Mouse (Mus musculus): ENCODE data around the gene Tbc1d1.

Tbc1d1 gene

GRCm38 (mm10) chr5:64267279-64267678 is 111.2 kb downstream of the Tbc1d1 start:
- in situ Hi-C loops (cut with MboI; ENCODE audit: low sequenced_read_pairs): loop anchor here (10.0 to 25.0 kb wide), 2 partner anchors 72 to 355 kb away; no protein-coding TSS in a partner anchor

DNA sequence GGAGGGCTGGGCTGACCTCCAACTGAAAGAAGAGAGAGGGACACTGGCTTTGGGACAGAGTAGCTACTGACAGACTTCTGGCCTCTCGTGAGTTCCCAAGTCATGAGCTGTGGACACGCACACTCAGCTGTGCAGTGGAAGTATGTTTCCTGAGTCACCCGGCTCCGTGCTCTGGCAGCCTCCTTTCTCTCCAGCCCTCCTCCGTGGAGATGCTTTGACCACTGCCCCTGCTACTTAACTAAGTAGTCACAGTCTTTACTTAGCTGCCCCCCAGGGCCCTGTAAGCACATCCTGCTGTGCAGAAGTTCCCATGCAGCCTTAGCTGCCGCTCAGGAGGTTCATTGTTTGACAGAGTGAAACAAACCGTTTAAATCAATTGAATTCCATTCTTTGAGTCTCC is 113.6 kb downstream of the Tbc1d1 start:
- in situ Hi-C loops (cut with MboI; ENCODE audit: low sequenced_read_pairs): loop anchor here (10.0 to 25.0 kb wide), 2 partner anchors 75 to 357 kb away; no protein-coding TSS in a partner anchor

DNA sequence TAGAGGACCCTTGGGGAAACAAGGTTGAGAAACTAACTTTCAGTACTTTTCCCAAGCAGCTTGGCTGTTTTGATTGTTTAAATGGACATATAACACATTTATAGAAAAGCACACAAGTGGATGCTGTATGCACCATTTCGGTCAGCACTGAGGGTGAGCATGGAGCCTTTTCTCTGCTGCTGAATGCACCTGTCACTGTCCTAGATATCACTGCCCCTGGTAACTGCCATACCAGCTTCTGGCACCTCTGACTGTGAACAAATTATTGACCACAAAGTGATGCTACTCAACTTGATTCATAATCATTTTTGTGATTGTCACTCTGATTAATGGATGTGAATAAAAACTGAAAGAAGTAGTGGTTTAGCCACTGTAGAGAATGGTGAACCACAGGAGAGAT is 117.4 kb downstream of the Tbc1d1 start:
- in situ Hi-C loops (cut with MboI; ENCODE audit: low sequenced_read_pairs): loop anchor here (25.0 kb wide), 1 partner anchor 361 kb away; no protein-coding TSS in a partner anchor

GRCm38 (mm10) chr5:64274296-64274695 is 118.2 kb downstream of the Tbc1d1 start:
- in situ Hi-C loops (cut with MboI; ENCODE audit: low sequenced_read_pairs): loop anchor here (25.0 kb wide), 1 partner anchor 362 kb away; no protein-coding TSS in a partner anchor

DNA sequence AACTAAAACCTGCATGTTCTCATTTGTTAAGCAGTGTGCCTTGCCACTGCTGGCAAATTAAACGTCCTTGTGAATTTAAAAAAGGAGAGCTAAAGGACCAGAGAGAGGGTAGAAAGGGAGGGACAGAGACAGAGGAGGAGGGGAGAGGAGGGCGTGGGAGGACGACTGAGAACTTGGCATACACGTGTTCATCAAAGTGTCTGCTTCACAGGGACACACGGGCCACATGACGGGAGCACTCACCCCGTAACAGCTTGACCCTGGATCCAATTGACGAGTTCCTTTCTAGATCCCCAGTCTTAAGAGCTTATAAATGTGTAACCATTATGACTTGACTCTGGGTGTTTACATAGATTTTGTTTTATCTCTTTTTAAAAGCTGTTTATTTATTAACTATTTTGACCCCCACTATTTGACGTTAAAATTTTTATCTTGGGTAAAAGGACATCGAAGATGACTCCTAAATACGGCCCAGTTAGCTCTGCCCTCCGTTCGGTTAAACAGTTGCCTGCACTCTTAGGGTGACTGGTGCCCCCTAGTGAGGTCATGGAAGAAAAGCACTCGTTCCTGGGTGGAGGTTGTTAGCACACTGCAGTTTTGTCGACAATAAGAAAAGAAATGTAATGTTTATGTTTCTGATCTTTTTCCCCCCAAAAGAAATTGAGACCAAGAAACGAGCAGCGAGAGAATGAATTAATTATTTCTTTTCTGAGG is 118.8 kb downstream of the Tbc1d1 start:
- in situ Hi-C loops (cut with MboI; ENCODE audit: low sequenced_read_pairs): loop anchor here (25.0 kb wide), 1 partner anchor 363 kb away; no protein-coding TSS in a partner anchor

- in situ Hi-C loops (cut with MboI; ENCODE audit: low sequenced_read_pairs): no loop called here
These were observed 121.6 kb downstream of the Tbc1d1 start for GRCm38 (mm10) chr5:64277646-64278191.

- in situ Hi-C loops (cut with MboI; ENCODE audit: low sequenced_read_pairs): no loop called here
These were observed 123.6 kb downstream of the Tbc1d1 start for GRCm38 (mm10) chr5:64279668-64280067.

GRCm38 (mm10) chr5:64280191-64280590 is 124.1 kb downstream of the Tbc1d1 start:
- in situ Hi-C loops (cut with MboI; ENCODE audit: low sequenced_read_pairs): no loop called here

DNA sequence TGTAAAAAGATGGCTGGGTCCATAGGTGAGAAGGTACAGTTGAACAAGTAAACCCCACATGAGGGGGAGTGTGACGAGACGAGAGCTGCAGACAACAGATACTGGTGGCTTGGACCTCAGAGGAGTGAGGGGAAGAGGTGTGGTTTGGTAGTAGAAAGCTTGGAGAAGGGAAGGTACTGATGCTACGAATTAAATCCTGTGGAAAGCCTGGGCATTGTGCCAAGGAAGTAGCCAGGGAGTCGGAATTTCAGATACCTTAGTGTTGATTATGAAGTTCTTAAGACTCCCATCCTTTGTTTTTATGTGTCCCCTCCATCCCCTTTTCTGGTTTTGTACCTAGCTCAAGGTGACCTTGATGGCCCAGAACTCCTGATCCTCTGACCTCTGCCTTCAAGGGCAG is 124.5 kb downstream of the Tbc1d1 start:
- in situ Hi-C loops (cut with MboI; ENCODE audit: low sequenced_read_pairs): no loop called here

GRCm38 (mm10) chr5:64281674-64282073 is 125.6 kb downstream of the Tbc1d1 start:
- in situ Hi-C loops (cut with MboI; ENCODE audit: low sequenced_read_pairs): no loop called here

- in situ Hi-C loops (cut with MboI; ENCODE audit: low sequenced_read_pairs): no loop called here
These were observed 126.5 kb downstream of the Tbc1d1 start for GRCm38 (mm10) chr5:64282594-64282993.

DNA sequence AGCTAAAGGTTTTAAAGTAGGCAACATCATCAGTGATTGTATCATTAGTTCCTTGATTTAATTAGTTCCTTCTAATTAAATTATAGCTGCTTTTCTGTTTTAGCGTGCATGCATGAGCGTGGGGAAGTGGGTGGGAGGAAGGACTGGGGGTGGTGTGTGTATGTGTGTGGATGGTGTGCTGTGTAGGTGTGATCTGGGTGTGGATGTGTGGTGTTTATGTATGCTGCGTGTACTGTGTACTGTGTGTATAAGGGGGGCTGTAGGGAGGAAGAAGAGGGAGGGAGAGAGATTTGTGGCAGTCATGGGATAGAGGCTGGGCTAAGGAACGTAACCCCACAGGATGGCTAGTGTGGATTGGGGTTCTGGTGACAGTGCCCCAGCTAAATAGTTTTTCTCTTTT is 129.2 kb downstream of the Tbc1d1 start:
- in situ Hi-C loops (cut with MboI; ENCODE audit: low sequenced_read_pairs): no loop called here

DNA sequence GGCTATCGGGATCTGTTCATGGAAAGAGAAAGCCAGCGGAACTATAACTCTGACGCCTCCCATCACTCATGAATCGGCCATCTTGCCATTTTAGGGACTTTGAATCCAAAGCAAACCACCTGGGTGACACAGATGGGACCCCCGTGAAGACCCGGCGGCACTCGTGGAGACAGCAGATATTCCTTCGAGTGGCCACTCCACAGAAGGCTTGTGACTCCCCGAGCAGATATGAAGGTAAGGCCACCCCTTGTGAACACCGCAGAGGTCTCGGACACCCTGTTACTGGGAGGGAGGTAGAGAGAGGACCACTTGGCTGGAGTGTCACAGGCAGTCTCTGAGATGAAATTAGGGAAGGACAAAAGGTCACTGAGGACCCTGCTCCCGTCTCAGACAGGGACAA is 129.7 kb downstream of the Tbc1d1 start:
- in situ Hi-C loops (cut with MboI; ENCODE audit: low sequenced_read_pairs): no loop called here

DNA sequence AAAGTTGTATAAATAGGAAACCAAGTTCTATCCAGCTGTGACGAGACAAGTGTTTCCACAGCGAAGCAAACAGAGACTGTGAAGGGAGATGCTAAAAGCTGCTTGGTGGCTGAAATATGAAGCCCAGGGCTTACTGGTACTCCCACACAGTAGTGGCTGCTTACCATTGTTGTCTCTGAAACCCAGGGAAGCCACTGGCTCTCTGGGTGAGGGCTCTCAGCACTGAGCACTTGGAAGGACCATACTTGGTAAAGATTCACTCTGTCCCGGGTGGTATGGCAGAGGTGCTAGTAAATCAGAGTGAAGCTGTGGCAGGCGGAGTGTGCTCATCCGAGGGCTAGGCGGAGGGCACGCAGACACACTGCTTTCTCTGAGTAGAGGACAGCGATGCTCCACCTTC is 131.2 kb downstream of the Tbc1d1 start:
- in situ Hi-C loops (cut with MboI; ENCODE audit: low sequenced_read_pairs): no loop called here

DNA sequence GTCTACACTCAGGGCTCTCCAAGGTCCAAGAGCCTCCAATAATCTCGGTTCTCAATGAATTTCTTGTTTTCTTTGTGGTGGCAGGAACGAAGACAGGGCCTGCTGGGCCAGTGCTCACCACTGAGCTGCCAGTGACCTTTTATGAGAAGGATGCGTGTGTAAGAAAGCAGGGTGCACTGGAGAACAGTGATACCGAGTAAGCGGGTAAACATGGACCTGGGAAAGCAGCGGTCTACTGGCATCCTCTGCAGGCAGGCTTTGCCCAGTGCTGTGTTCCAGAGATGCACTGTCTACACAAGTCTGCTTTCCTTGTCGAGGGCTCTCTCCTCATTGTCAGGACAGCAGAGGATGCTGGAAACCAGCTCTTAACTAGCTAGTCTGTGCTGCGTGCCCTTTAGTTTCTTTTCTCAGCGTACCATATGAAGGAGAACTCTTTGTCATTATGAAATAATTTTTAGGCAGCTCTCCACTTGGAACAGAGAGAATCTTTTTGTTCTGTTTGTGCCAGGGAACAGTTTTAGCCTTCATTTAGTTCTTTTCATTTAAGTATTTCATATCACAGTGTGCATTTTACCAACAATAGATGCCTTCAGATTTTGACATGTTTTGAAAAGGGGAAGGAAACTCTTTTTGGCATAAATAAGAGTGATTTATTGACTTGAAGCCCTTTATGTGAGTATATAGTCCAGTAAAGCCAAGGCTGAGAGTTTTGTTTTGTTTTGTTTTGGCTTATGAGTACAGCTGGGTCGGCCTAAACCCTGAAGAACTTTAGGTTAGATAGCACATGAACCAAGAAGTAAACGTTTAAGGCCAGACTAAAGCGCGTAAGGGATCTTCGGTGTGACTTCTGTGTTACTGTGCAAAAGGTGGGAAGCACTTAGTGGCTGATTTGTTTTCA is 132.2 kb downstream of the Tbc1d1 start:
- in situ Hi-C loops (cut with MboI; ENCODE audit: low sequenced_read_pairs): no loop called here

- in situ Hi-C loops (cut with MboI; ENCODE audit: low sequenced_read_pairs): no loop called here
These were observed 133.3 kb downstream of the Tbc1d1 start for GRCm38 (mm10) chr5:64289202-64290060.

DNA sequence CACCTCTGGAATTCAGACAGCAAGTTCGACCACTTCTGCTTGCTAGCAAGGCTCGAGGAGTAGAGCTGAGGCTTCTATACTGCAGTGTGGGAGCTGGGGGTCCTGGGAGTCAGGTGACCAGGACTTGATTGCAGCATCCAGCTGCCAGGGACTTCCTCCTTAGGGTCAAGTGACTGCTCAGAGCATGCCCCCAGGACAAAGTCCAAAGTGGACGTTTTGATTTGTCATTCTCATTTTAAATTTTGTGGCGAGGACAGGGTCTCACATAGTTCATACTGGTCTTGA is 133.9 kb downstream of the Tbc1d1 start:
- in situ Hi-C loops (cut with MboI; ENCODE audit: low sequenced_read_pairs): no loop called here

DNA sequence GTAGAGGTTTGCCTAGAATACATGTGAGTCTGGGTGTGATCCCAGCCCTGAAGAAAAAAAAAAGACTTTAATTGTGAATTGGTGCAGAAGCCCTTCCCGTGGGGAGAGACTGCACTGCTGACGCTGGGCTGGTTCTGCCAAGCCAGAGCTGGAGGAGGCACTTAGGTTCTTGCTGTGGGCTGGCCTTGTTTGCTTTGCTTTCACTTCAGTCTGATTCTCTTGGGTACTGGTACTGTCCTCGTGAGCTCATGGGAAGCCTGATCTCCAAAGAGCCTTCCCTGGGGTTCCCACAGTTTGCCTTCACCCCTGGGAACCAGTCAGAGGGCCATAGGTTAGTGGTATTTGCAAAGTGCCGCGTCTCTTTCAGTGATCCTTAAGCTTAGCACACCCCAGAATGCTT is 135.6 kb downstream of the Tbc1d1 start:
- in situ Hi-C loops (cut with MboI; ENCODE audit: low sequenced_read_pairs): no loop called here

DNA sequence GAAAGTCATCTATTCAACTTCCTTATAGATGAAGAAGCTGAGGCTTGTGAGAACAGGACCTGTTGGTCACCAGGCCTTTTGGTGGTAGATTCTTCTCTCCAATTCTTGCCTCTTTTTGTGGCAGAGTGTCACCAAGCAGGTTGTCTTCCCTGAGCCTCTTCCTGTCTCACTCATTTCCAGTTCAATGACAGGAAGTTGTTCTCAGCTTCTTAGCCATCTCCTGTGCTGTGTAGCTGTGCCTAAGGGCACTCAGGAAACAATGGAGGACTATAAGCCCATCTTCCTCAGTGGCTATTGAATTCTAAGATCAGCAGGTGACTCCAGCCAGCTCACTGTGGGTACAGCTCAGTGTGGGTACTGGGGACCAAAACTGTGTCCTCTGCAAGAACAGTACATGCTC is 139.5 kb downstream of the Tbc1d1 start:
- in situ Hi-C loops (cut with MboI; ENCODE audit: low sequenced_read_pairs): no loop called here

DNA sequence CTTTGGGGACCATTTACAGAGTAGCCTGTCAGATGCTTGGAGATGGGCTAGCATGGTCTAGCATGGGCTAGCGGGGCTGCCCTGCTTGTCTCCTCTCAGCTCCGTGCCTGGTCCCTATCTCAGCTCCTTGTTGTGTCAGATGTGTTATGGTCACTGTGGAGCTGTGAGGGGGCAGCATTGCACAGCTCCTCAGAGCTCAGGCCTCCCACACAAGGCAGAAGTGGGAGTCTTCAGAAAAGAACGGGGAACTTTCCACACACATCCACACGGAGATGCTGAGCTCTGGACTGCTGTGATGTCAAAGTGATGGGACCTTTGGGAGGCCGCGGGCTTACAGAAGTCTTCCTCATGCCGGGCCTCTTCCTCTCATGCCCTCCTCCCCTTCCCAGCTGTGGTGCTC is 140.2 kb downstream of the Tbc1d1 start:
- in situ Hi-C loops (cut with MboI; ENCODE audit: low sequenced_read_pairs): no loop called here

GRCm38 (mm10) chr5:64297100-64297499 is 141.0 kb downstream of the Tbc1d1 start:
- in situ Hi-C loops (cut with MboI; ENCODE audit: low sequenced_read_pairs): no loop called here

Data from CH12F3 (cell line).